Mouse (Mus musculus): ENCODE measurements around the gene Nt5c3.

- TF ChIP-seq CTCF (IDR thresholded peaks at IDR 0.05; ENCODE audit: extremely low read depth, insufficient read depth, low read length) (no peak), POLR2A (IDR thresholded peaks at IDR 0.05; ENCODE audit: extremely low read depth, insufficient read depth, low read length) (no peak)
Observed at GRCm38 (mm10) chr6:56901336-56901735, 22.4 kb downstream of the Nt5c3 start.

Data from cortical plate, adult 2 months (tissue).